Mouse (Mus musculus) forebrain, embryonic 12.5 days (tissue): ENCODE data around the gene Stx4a. TPM values are rescaled to one million over a fixed set of nuclear protein-coding genes. Genes with fewer than 3 reads are reported as not detected.
"Not testable (repeated sequence)": the region's sequence is repeated elsewhere in the genome, so short reads cannot be mapped to it uniquely, and the experiment has no call there.

ENCODE experiments used
- ATAC-seq: fragments of 200-750 bp; cut with Nextera tagmentation; 2 replicates; pipeline ENCODE4 v1.8.0; 2017; ENCODE audit warnings: moderate TSS enrichment; ENCODE audit not compliant: low FRiP score
- H3K27ac ChIP-seq: fragments of 300-500 bp; sonication (generic); 2 replicates; pipeline ENCODE4 v1.5.1; 2016; ENCODE audit warnings: mild to moderate bottlenecking
- H3K27me3 ChIP-seq: fragments of 300-500 bp; sonication (generic); 2 replicates; pipeline ENCODE4 v1.6.1; 2016; ENCODE audit warnings: mild to moderate bottlenecking
- H3K36me3 ChIP-seq: fragments of 300-500 bp; sonication (generic); replicated peaks from 2 replicates; pipeline ENCODE4 v1.6.1; 2016; ENCODE audit warnings: mild to moderate bottlenecking
- H3K4me1 ChIP-seq: fragments of 300-500 bp; sonication (generic); 2 replicates; pipeline ENCODE4 v1.6.1; 2016
- H3K4me2 ChIP-seq: fragments of 300-500 bp; sonication (generic); 2 replicates; pipeline ENCODE4 v1.6.1; 2016; ENCODE audit warnings: mild to moderate bottlenecking, moderate library complexity
- H3K4me3 ChIP-seq: fragments of 300-500 bp; sonication (generic); replicated peaks from 2 replicates; pipeline ENCODE4 v1.5.1; 2016; ENCODE audit warnings: mild to moderate bottlenecking
- H3K9ac ChIP-seq: fragments of 300-500 bp; sonication (generic); 2 replicates; pipeline ENCODE4 v1.6.1; 2016; ENCODE audit warnings: mild to moderate bottlenecking
- H3K9me3 ChIP-seq: fragments of 300-500 bp; sonication (generic); 2 replicates; pipeline ENCODE4 v1.6.1; 2016
- WGBS: fragments of 180-500 bp; shearing (Covaris S2); methylation state at CpG from one replicate; pipeline ENCODE4 v1.1.7; 2016; 5-methylcytosine and 5-hydroxymethylcytosine counted together
- polyA plus RNA-seq: library from polyadenylated mRNA; unstranded; fragments of >200 nt; fragmentation: Nextera tagmentation; extraction: Ambion mirVana; gene quantifications from 2 replicates; pipeline ENCODE4 v1.2.1, GENCODE M21; 2016

Stx4a gene
- polyA plus RNA-seq: 21.3 and 22.3 TPM in 2 replicates

- WGBS: 3% methylated on average over 32 of the region's 38 CpGs
- H3K27me3 ChIP-seq: no peaks in the 10 kb centered on the region
- peak within 1 kb of the TSS; percentile 67 for H3K4me2 ChIP-seq
- peak within 1 kb of the TSS; percentile 90 for H3K9ac ChIP-seq
- H3K27ac ChIP-seq: peak within 1 kb of the TSS; percentile 80
- H3K4me3 ChIP-seq: peak within 1 kb of the TSS; percentile 69
- peak; percentile 90 for ATAC-seq
- peaks cover 21% of the 10 kb centered on the region for H3K4me1 ChIP-seq
- H3K9me3 ChIP-seq: no peaks in the 10 kb centered on the region
- no peaks in the 10 kb centered on the region for H3K36me3 ChIP-seq
These were observed at the start of gene Stx4a, which contains the start of gene Stx1b for GRCm38 (mm10) chr7:127824176-127824871. Gene Stx4a (plus strand): TSS chr7:127824294. Gene Stx1b (minus strand): TSS chr7:127824549.

- H3K27me3 ChIP-seq: not testable (repeated sequence)
- Histone ChIP-seq H3K27ac (peak overlapping the region; percentile 98; the same call in 1 of the 2 replicates), H3K4me2 (peak overlapping the region; percentile 88)
These were observed 48.3 kb upstream of the Stx4a start for GRCm38 (mm10) chr7:127775837-127776236.

GRCm38 (mm10) chr7:127776426-127776825 lies 47.7 kb upstream of the Stx4a start, which contains the start of gene Setd1a:
Gene Setd1a (plus strand): TSS chr7:127776670.
- WGBS: under 1% methylated on average over 23 of the region's 23 CpGs

More at GRCm38 (mm10) chr7:127775837-127776236, 48.3 kb upstream of the Stx4a start:
- Histone ChIP-seq H3K4me1 (peaks cover 13% of the 10 kb centered on the region), H3K9ac (peak overlapping the region; percentile 94), H3K36me3 (peaks cover 25% of the 10 kb centered on the region), H3K4me3 (peak overlapping the region; percentile 97)
- H3K9me3 ChIP-seq, ATAC-seq: not testable (repeated sequence)
- 81% methylated on average over 7 of the region's 7 CpGs for WGBS

GRCm38 (mm10) chr7:127776878-127777473 lies 47.1 kb upstream of the Stx4a start:
- H3K9ac ChIP-seq: peak overlapping the region; percentile 94
- H3K36me3 ChIP-seq: peaks cover 36% of the 10 kb centered on the region
- no peaks in the 10 kb centered on the region for H3K9me3 ChIP-seq
- under 1% methylated on average over 70 of the region's 70 CpGs for WGBS
- ATAC-seq: peak; percentile 92
- peak overlapping the region; percentile 98 for H3K27ac ChIP-seq
- H3K4me2 ChIP-seq: peak overlapping the region; percentile 88
- peak overlapping the region; percentile 97 for H3K4me3 ChIP-seq
- H3K4me1 ChIP-seq: peaks cover 12% of the 10 kb centered on the region
- H3K27me3 ChIP-seq: no peaks in the 10 kb centered on the region

More at GRCm38 (mm10) chr7:127776426-127776825, 47.7 kb upstream of the Stx4a start, which contains the start of gene Setd1a:
- H3K36me3 ChIP-seq: peaks cover 31% of the 10 kb centered on the region
- H3K4me3 ChIP-seq: peak within 1 kb of the TSS; percentile 97
- H3K9me3 ChIP-seq: no peaks in the 10 kb centered on the region
- H3K4me1 ChIP-seq: peaks cover 12% of the 10 kb centered on the region
- peak within 1 kb of the TSS; percentile 88 for H3K4me2 ChIP-seq
- no peaks in the 10 kb centered on the region for H3K27me3 ChIP-seq
- peak; percentile 73 for ATAC-seq
- peak within 1 kb of the TSS; percentile 94 for H3K9ac ChIP-seq
- H3K27ac ChIP-seq: peak within 1 kb of the TSS; percentile 98

- Histone ChIP-seq H3K27ac (peak overlapping the region; percentile 98), H3K36me3 (peaks cover 43% of the 10 kb centered on the region), H3K9me3 (no peaks in the 10 kb centered on the region), H3K27me3 (no peaks in the 10 kb centered on the region), H3K4me3 (peak overlapping the region; percentile 97), H3K4me1 (peaks cover 12% of the 10 kb centered on the region), H3K9ac (peak overlapping the region; percentile 94), H3K4me2 (peak overlapping the region; percentile 88)
- ATAC-seq: peak; percentile 63
- WGBS: 3% methylated on average over 53 of the region's 66 CpGs
These were observed 46.4 kb upstream of the Stx4a start for GRCm38 (mm10) chr7:127777474-127778266.

- peak overlapping the region; percentile 94 for H3K9ac ChIP-seq
- H3K4me2 ChIP-seq: peak overlapping the region; percentile 88
- peaks cover 49% of the 10 kb centered on the region for H3K36me3 ChIP-seq
- H3K9me3 ChIP-seq: no peaks in the 10 kb centered on the region
- WGBS: 76% methylated on average over 4 of the region's 4 CpGs
- H3K27ac ChIP-seq: no peak overlapping the region
- H3K4me1 ChIP-seq: peaks cover 12% of the 10 kb centered on the region
- peak overlapping the region; percentile 97 for H3K4me3 ChIP-seq
- no peaks in the 10 kb centered on the region for H3K27me3 ChIP-seq
- no peak for ATAC-seq
These were observed 45.7 kb upstream of the Stx4a start for GRCm38 (mm10) chr7:127778350-127778749.

- no peaks in the 10 kb centered on the region for H3K27me3 ChIP-seq
- WGBS: 96% methylated on average over 7 of the region's 7 CpGs
- no peak within 1 kb of the TSS for H3K27ac ChIP-seq
- H3K4me2 ChIP-seq: no peak within 1 kb of the TSS
- H3K36me3 ChIP-seq: peaks cover 99% of the 10 kb centered on the region
- ATAC-seq: no peak
- no peaks in the 10 kb centered on the region for H3K4me1 ChIP-seq
- H3K9ac ChIP-seq: no peak within 1 kb of the TSS
- H3K9me3 ChIP-seq: no peaks in the 10 kb centered on the region
- no peak within 1 kb of the TSS for H3K4me3 ChIP-seq
These were observed 38.8 kb upstream of the Stx4a start, which contains the start of gene Gm49388 for GRCm38 (mm10) chr7:127785308-127785707. Gene Gm49388 (plus strand): TSS chr7:127785608.

GRCm38 (mm10) chr7:127797076-127797845 lies 26.8 kb upstream of the Stx4a start:
- Histone ChIP-seq H3K4me2 (no peak overlapping the region), H3K27ac (no peak overlapping the region), H3K27me3 (no peaks in the 10 kb centered on the region), H3K9me3 (no peaks in the 10 kb centered on the region), H3K4me3 (no peak overlapping the region), H3K36me3 (peaks cover 80% of the 10 kb centered on the region), H3K4me1 (peaks cover 2% of the 10 kb centered on the region; the same call in 1 of the 2 replicates), H3K9ac (no peak overlapping the region)
- 93% methylated on average over 23 of the region's 23 CpGs for WGBS
- no peak for ATAC-seq

GRCm38 (mm10) chr7:127798591-127798990 lies 25.5 kb upstream of the Stx4a start:
- H3K27ac ChIP-seq: no peak overlapping the region
- H3K4me1 ChIP-seq: peaks cover 2% of the 10 kb centered on the region; the same call in 1 of the 2 replicates
- H3K4me3 ChIP-seq: no peak overlapping the region
- peaks cover 71% of the 10 kb centered on the region for H3K36me3 ChIP-seq
- H3K9ac ChIP-seq: no peak overlapping the region
- 90% methylated on average over 4 of the region's 4 CpGs for WGBS
- H3K27me3 ChIP-seq: no peaks in the 10 kb centered on the region
- H3K9me3 ChIP-seq: no peaks in the 10 kb centered on the region
- ATAC-seq: no peak
- H3K4me2 ChIP-seq: no peak overlapping the region

- Histone ChIP-seq H3K4me3 (no peak overlapping the region), H3K9ac (no peak overlapping the region), H3K4me2 (no peak overlapping the region), H3K4me1 (peaks cover 2% of the 10 kb centered on the region; the same call in 1 of the 2 replicates), H3K27me3 (no peaks in the 10 kb centered on the region), H3K9me3 (no peaks in the 10 kb centered on the region), H3K27ac (no peak overlapping the region), H3K36me3 (peaks cover 71% of the 10 kb centered on the region)
- WGBS: 91% methylated on average over 13 of the region's 13 CpGs
- ATAC-seq: no peak
These were observed 24.9 kb upstream of the Stx4a start for GRCm38 (mm10) chr7:127799211-127799610.

- H3K27ac ChIP-seq: no peak overlapping the region
- H3K4me1 ChIP-seq: peaks cover 2% of the 10 kb centered on the region; the same call in 1 of the 2 replicates
- H3K36me3 ChIP-seq: peaks cover 72% of the 10 kb centered on the region
- ATAC-seq: no peak
- H3K9ac ChIP-seq: no peak overlapping the region
- H3K9me3 ChIP-seq: no peaks in the 10 kb centered on the region
- WGBS: 89% methylated on average over 1 of the region's 1 CpGs
- no peak overlapping the region for H3K4me2 ChIP-seq
- no peaks in the 10 kb centered on the region for H3K27me3 ChIP-seq
- H3K4me3 ChIP-seq: no peak overlapping the region
These were observed 24.4 kb upstream of the Stx4a start for GRCm38 (mm10) chr7:127799738-127800137.
